Mouse (Mus musculus): ENCODE measurements around the gene Bag3. TPM values are rescaled to one million over a fixed set of nuclear protein-coding genes. Genes with fewer than 3 reads are reported as not detected.
"Not testable (repeated sequence)": the region's sequence is repeated elsewhere in the genome, so short reads cannot be mapped to it uniquely, and the experiment has no call there.

Gene Bag3
- polyA plus RNA-seq, 1 experiment from 2014 or later = 48.6 TPM

DNA sequence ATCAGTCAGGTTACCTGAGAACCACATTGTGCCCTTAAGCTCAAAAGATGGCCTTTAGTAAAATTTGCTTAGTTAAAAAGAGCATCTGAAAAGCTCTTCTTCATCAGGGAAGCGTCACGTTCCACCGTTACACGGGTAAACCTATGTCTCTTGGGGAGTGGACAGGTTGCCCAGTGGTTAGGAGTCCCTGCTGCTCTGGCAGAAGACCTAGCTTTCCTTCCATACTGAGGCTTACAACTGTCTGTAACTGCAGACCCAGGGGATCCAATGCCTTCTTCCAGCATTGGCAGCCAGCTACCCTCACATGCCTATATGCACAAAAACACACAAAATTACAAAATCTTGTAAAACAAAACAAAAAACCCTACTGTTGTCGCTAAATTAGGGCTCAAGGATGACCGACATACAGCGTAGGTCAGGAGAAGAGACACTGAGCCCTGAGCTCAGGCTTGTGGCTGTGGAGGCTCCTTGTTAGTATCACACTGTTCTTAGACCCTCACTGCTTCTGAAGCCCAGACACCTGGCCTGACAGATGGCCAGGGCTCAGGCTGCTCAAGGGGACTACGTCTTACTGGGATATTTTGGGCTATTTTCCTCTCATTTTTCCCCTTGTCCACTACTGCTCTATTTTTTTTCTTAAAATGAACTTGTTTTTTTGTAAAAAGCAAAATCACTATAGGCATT, 44.3 kb downstream of the Bag3 start:
- Histone ChIP-seq H3K36me3 (ENCODE audit: inconsistent target) (no peaks in the 10 kb centered on the region), H3K79me2 (ENCODE audit: inconsistent target) (no peaks in the 10 kb centered on the region), H3K4me3 (ENCODE audit: inconsistent target) (no peak overlapping the region), H3K27ac (no peak overlapping the region)
- 97% methylated on average over 8 of the region's 8 CpGs for WGBS (ENCODE audit: missing documents)

DNA sequence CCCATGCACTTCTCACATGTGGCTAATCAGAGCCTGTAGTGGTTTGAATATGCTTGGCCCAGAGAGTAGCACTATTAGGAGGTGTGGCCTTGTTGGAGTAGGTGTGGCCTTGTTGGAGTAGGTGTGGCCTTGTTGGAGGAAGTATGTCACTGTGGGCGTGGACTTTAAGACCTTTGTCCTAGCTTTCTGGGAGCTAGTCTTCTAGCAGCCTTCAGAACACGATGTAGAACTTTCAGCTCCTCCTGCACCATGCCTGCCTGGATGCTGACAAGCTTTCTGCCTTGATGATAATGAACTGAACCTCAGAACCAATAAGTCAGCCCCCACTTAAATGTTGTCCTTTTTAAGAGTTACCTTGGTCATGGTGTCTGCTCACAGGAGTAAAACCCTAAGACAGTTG, 46.0 kb downstream of the Bag3 start:
- not testable (repeated sequence) for H3K79me2 ChIP-seq (ENCODE audit: inconsistent target); H3K27ac ChIP-seq; H3K4me3 ChIP-seq (ENCODE audit: inconsistent target); H3K36me3 ChIP-seq (ENCODE audit: inconsistent target)
- 90% methylated on average over 2 of the region's 2 CpGs for WGBS (ENCODE audit: missing documents)

DNA sequence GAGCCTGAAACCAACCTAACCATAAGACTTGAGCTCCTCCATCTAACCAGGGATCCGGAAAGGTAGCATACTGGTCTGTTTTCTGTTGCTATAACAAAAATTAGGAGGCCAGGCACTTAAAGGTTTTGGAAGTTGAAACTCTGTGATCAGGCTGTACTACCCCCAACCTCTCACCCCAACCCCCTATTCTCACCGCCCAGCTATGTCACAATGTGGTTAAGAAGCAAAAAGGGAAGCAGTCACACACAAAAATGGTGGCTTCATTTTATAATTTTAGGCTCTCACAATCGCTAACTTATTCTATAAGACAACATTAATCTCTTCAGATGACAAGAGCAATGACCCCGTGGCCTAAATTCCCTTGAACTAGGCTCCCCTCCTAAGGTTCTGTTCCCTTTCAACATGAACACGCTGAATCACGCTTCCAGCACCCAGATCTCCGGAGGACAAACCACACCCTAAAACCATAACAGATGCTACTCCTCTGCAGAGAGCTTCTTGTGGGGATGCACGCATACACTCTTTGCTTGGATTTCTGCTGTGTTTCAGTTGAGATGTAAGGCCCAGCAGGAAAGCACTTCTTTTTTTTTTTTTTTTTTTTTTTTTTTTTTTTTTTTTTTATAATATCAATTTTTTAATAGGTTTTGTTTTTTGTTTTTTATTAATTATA, 46.7 kb downstream of the Bag3 start:
- H3K79me2 ChIP-seq (ENCODE audit: inconsistent target) = no peaks in the 10 kb centered on the region
- no peak overlapping the region for H3K27ac ChIP-seq
- 30% methylated on average over 8 of the region's 8 CpGs for WGBS (ENCODE audit: missing documents)
- no peaks in the 10 kb centered on the region for H3K36me3 ChIP-seq (ENCODE audit: inconsistent target)
- H3K4me3 ChIP-seq (ENCODE audit: inconsistent target) = no peak overlapping the region

DNA sequence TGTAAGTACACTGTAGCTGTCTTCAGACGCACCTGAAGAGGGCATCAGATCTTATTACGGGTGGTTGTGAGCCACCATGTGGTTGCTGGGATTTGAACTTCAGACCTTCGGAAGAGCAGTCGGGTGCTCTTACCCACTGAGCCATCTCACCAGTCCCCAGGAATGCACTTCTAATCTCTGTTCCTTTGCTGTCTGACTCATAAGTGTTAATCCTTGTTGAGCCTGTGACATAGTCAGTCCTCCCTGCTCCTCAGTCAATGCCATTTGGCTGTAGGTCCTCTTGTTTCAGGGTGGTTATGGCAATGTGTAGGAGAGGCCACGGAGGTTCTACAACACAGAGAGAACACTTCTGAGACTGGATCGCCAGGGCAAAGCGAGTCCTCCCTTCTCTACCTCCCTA, 47.2 kb downstream of the Bag3 start:
- H3K4me3 ChIP-seq (ENCODE audit: inconsistent target); H3K36me3 ChIP-seq (ENCODE audit: inconsistent target); H3K27ac ChIP-seq; H3K79me2 ChIP-seq (ENCODE audit: inconsistent target): not testable (repeated sequence)
- WGBS (ENCODE audit: missing documents) = 92% methylated on average over 5 of the region's 7 CpGs

DNA sequence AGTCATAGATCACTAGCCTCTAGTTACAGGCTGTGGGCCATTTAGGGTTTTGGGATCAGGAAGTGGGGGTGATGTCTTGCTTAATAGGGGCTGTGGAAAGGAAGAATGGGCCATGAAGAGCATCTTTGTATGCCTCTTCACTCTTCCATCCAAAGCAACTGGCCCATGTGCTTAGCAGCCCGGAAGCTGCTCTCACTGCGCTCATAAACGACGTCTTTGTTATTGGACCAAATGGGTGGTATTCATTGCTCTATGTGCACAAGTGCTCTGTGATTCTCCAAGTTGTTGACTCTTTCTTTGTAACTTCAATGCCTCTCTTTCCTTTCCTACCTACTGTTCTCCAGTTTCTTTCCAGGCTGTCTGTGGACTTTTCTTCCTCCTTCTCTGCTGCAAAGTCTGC, 48.6 kb downstream of the Bag3 start:
- H3K4me3 ChIP-seq (ENCODE audit: inconsistent target) = no peak overlapping the region
- no peaks in the 10 kb centered on the region for H3K79me2 ChIP-seq (ENCODE audit: inconsistent target)
- 85% methylated on average over 4 of the region's 4 CpGs for WGBS (ENCODE audit: missing documents)
- no peak overlapping the region for H3K27ac ChIP-seq
- H3K36me3 ChIP-seq (ENCODE audit: inconsistent target) = no peaks in the 10 kb centered on the region

DNA sequence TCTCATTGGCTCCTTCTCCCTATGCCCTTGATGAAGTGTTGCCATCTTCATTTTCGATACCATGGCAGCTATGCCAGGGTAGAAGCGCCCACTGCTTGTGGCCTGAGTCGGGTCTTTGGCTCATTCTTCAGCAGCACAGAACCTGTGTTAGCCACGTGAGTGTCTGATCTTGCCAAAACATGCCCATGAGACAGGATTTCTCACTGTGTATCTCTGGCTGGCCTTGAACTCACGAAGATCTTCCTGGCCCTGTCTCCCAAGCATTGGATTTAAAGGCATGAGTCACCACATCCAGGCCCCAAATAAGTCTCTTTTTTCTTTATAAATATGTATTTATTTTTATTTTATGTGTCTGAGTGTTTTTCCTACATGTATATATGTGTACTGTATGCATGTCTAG, 51.8 kb downstream of the Bag3 start:
- H3K27ac ChIP-seq = no peak overlapping the region
- H3K36me3 ChIP-seq (ENCODE audit: inconsistent target) = no peaks in the 10 kb centered on the region
- H3K79me2 ChIP-seq (ENCODE audit: inconsistent target) = no peaks in the 10 kb centered on the region
- H3K4me3 ChIP-seq (ENCODE audit: inconsistent target) = no peak overlapping the region
- WGBS (ENCODE audit: missing documents) = 95% methylated on average over 5 of the region's 5 CpGs

DNA sequence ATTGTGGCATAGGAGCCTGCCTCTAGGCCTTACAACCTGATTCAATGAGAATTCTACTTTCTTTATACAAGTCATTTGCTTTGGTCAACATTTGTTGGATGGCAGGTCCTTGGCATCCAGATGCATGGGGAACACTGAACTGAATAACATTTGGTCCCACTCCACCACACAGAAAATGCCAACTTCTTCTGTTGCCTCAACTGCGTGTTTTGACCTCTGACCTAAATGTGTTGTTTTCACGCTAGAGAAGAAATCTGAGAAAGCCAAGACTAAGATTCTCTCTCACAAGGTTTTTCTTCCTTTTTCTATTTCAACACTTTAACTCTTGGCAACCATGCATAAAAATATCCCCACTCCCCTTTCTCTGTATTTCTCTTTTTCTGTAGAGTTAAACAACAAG, 52.4 kb downstream of the Bag3 start:
- Histone ChIP-seq H3K27ac (no peak overlapping the region), H3K36me3 (ENCODE audit: inconsistent target) (no peaks in the 10 kb centered on the region), H3K4me3 (ENCODE audit: inconsistent target) (no peak overlapping the region), H3K79me2 (ENCODE audit: inconsistent target) (no peaks in the 10 kb centered on the region)
- 70% methylated on average over 2 of the region's 2 CpGs for WGBS (ENCODE audit: missing documents)

DNA sequence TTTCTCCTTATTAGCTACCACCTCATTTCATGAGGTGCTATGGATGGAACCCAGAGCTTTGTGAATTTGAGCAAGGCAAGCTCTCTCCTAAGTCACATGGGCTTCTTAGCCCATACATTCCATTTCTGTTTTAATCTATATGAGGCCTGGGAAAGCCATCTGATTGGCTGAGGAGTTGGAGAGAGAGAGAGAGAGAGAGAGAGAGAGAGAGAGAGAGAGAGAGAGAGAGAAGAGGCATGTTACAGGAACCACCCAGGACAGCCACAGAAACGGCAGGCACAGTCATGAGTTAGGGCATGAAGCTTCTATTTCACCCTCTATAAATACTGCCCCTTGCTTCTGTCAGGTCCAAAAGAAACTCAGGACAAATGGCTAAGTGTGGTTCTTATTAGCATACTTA, 54.2 kb downstream of the Bag3 start:
- WGBS (ENCODE audit: missing documents) = 46% methylated on average over 1 of the region's 1 CpGs
- no peak overlapping the region for H3K27ac ChIP-seq
- no peaks in the 10 kb centered on the region for H3K36me3 ChIP-seq (ENCODE audit: inconsistent target)
- H3K4me3 ChIP-seq (ENCODE audit: inconsistent target) = no peak overlapping the region
- H3K79me2 ChIP-seq (ENCODE audit: inconsistent target) = no peaks in the 10 kb centered on the region

DNA sequence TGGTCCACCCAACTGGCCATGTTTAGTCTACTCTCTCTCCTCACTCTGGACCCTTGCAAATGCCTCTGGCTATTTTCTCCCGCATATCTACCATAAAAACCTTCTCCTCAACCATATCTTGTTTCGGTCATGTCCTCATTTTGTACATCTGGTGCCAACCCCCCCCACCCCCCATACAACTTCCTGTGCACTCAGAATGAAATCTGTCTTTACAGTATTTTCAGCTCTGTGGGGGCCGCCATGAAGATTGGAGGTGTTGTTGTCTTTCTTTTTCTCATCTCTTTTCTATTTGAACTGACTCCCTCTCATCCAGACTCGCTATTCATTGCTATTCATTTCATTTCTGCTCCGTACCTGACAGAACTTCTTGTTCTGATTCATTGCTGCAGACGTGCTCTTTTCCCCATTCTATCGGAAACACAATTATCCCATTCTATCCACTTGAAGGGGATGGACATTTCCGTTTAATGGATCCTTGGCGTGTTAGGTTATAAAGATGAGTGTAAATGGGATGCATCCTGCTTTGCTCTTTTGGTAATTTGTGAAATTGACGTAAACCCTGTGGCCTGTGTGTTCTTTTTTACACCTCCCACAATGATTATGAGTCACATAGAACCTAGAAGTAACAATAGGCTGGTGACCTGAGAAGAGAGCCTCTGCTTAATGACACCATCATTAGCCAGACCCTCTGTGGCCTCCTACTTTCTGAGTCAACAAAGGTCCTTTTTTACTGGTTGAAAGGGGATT, 55.0 kb downstream of the Bag3 start:
- Histone ChIP-seq H3K4me3 (ENCODE audit: inconsistent target) (no peak overlapping the region), H3K79me2 (ENCODE audit: inconsistent target) (no peaks in the 10 kb centered on the region), H3K27ac (no peak overlapping the region), H3K36me3 (ENCODE audit: inconsistent target) (no peaks in the 10 kb centered on the region)
- 93% methylated on average over 10 of the region's 10 CpGs for WGBS (ENCODE audit: missing documents)

DNA sequence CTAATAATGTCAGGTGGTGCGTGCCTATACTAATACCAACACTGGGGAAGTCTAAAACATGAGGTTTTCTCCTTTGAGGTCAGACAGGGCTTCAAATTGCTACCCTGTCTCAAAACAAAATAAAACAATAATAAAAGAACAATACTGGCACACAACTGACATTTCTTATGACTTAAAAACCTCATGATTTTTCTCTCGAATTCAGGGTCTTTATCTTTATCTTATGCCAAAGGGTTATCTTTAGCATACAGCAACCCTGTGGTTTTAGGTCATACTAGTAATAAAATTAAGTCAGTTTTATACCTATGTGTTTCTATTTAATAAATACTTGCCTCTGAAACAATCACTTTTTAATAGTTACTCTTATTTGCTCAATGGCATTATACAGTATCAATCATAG, 56.0 kb downstream of the Bag3 start:
- no peaks in the 10 kb centered on the region for H3K36me3 ChIP-seq (ENCODE audit: inconsistent target)
- no peak overlapping the region for H3K4me3 ChIP-seq (ENCODE audit: inconsistent target)
- WGBS (ENCODE audit: missing documents) = 100% methylated on average over 2 of the region's 2 CpGs
- no peaks in the 10 kb centered on the region for H3K79me2 ChIP-seq (ENCODE audit: inconsistent target)
- H3K27ac ChIP-seq = no peak overlapping the region

DNA sequence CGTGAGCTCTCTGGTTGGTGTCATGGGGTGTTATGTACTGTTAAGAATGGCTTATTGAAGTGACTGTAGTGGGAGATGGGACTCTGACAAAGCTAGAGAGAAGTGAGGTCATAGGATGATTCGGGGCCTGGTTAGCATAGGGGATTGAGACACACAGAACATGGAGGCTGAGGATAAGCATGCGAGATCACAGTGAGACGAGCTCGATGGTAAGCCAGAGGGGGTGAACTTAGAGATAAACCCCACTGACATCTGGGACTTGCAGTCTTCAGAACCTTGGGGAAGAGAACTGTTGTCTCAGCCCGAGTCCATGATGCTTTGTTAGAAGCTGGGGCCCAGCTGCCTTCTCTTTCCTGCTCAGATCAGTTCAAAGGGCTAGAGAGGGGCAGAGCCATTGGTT, 56.9 kb downstream of the Bag3 start:
- Histone ChIP-seq H3K27ac (no peak overlapping the region), H3K36me3 (ENCODE audit: inconsistent target) (no peaks in the 10 kb centered on the region), H3K4me3 (ENCODE audit: inconsistent target) (no peak overlapping the region), H3K79me2 (ENCODE audit: inconsistent target) (no peaks in the 10 kb centered on the region)
- WGBS (ENCODE audit: missing documents) = 98% methylated on average over 6 of the region's 6 CpGs

DNA sequence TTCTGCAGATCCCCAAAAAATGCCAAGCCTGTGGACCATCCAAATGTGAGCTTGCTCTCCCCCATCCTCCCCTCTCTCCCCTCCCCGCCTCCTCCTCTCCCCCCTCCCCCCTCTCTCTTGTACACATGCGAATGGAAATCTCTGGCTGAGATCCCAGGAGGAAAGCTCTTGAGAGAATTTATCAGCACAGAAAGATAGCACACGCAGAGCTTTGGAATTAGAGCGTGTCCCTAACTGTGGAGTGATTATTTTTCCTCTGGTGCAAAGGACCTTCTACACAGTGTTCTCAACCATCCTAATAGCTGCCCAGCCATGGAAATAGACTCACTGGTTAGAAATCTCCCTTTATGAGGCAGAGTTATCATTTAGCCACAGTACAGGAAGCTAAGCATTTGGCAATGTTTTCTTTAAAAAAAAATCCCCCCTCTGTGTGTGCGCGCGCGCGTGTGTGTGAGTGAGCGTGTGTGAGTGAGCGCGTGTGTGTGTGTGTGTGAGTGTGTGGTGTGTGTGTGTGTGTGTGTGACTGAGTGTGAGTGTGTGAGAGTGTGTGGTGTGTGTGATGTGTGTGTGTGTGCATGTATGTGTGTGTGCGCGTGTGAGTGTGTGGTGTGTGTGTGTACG, 58.6 kb downstream of the Bag3 start:
- H3K4me3 ChIP-seq (ENCODE audit: inconsistent target) = no peak overlapping the region
- 73% methylated on average over 7 of the region's 15 CpGs for WGBS (ENCODE audit: missing documents)
- no peaks in the 10 kb centered on the region for H3K36me3 ChIP-seq (ENCODE audit: inconsistent target)
- no peaks in the 10 kb centered on the region for H3K79me2 ChIP-seq (ENCODE audit: inconsistent target)
- no peak overlapping the region for H3K27ac ChIP-seq

DNA sequence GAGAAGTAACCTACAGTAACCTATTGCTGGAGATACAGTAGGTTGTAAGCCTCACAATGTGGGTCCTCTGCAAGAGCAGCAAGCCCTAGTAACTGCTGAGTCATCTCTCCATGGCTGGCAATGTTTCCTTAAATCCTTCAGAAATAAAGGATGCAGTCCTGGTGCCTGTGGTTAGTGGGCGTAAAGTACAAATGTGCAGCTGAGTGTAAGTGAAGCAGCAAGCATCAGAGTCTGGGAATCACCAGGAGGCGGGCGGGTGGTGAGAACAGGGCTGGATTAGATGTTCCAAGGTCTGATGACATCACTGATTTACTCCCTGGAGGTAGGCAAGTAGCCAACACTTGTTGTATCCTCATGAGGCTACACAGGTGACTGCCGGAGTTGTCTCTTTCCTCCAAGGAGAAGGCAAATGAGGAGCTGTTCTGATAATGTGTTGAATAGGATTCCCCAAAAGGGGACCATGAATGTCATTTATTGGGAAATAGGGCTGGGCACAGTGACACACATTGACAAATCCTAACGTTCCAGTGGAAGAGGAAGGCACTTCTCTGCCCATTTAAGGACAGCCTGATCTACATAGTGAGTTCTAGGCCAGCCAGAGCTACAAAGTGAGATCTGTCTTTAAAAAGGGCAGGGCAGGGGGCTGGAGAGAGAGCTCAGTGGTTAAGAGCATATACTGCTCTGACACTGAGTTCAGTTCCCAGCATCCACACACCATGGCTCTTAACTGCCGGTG, 60.0 kb downstream of the Bag3 start:
- no peaks in the 10 kb centered on the region for H3K79me2 ChIP-seq (ENCODE audit: inconsistent target)
- no peak overlapping the region for H3K27ac ChIP-seq
- H3K36me3 ChIP-seq (ENCODE audit: inconsistent target) = no peaks in the 10 kb centered on the region
- 80% methylated on average over 6 of the region's 6 CpGs for WGBS (ENCODE audit: missing documents)
- no peak overlapping the region for H3K4me3 ChIP-seq (ENCODE audit: inconsistent target)

DNA sequence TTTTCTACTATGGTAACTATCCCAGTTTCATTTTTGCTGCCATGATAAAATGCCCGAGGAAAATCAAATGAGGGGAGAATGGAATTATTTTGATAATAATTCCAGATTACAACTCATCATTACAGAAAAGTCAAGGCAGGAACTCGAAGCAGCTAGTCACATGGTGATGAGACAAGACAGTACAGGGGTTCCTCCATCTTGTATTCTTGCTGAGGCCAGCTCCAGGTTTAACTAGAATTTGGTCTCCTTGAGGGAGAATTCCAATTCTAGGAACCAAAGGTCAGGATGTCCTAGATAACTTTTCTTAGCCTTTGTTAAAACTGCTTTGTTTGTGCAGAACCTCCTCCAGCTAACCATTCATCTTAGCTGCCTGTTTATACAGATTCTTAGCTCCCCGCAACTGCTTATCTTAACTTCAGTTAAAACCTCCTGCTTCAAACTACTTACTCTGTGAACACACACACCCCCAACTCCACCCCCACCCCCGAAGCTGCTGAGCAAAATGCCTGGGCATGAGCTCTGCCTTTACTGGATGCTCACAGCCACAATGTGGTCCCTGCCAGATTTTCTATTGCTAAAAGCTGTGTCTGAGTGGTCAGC, 64.0 kb downstream of the Bag3 start:
- no peaks in the 10 kb centered on the region for H3K36me3 ChIP-seq (ENCODE audit: inconsistent target)
- H3K79me2 ChIP-seq (ENCODE audit: inconsistent target) = no peaks in the 10 kb centered on the region
- H3K4me3 ChIP-seq (ENCODE audit: inconsistent target) = no peak overlapping the region
- H3K27ac ChIP-seq = no peak overlapping the region
- 75% methylated on average over 4 of the region's 4 CpGs for WGBS (ENCODE audit: missing documents)
